In genomic region chrX:160426930-160427329, GRCm38 (mm10) we compare ENCODE assay signal across 19 mouse cellular contexts. TPM values are rescaled to one million over a fixed set of nuclear protein-coding genes. Genes with fewer than 3 reads are reported as not detected.
DNase-seq lines count a peak whose midpoint lies in the region; ATAC-seq and TF ChIP-seq lines count a peak whose summit lies in the region.
"Had no signal": no experiment of that assay in that cellular context is flagged by ENCODE, and none has a peak within 500 bp of the region (broad histone marks: within the 10 kb centered on the region; RNA-seq: fewer than 3 reads in every experiment).

No protein-coding gene starts in this region.

- no peaks in the 10 kb centered on the region for H3K36me3 ChIP-seq in heart, embryonic 11.5 days (ENCODE audit: control insufficient read depth, insufficient read depth, low read length)
- no peaks in the 10 kb centered on the region for H3K36me3 ChIP-seq in liver, postnatal 0 days (replicated peaks; ENCODE audit: insufficient read depth, low read length)
- no peaks in the 10 kb centered on the region for H3K36me3 ChIP-seq in hindbrain, embryonic 10.5 days
- H3K36me3 ChIP-seq: embryonic facial prominence, embryonic 12.5 days; forebrain, embryonic 15.5 days had no signal

- H3K27ac ChIP-seq in heart, embryonic 11.5 days (ENCODE audit: low read depth, low read length) = no peak overlapping the region
- peak overlapping the region; percentile 66 for H3K27ac ChIP-seq in liver, postnatal 0 days (ENCODE audit: low read depth)
- no peak overlapping the region for H3K27ac ChIP-seq in hindbrain, embryonic 10.5 days
- H3K27ac ChIP-seq: embryonic facial prominence, embryonic 12.5 days; forebrain, embryonic 15.5 days; hindbrain, embryonic 14.5 days had no signal

- no peaks in the 10 kb centered on the region for H3K9me3 ChIP-seq in heart, embryonic 11.5 days (replicated peaks; ENCODE audit: control insufficient read depth, low read length)
- no peaks in the 10 kb centered on the region for H3K9me3 ChIP-seq in liver, postnatal 0 days (ENCODE audit: low read length)
- no peaks in the 10 kb centered on the region for H3K9me3 ChIP-seq in hindbrain, embryonic 10.5 days
- H3K9me3 ChIP-seq: embryonic facial prominence, embryonic 12.5 days; forebrain, embryonic 15.5 days had no signal

- no peak overlapping the region for H3K4me2 ChIP-seq in heart, embryonic 11.5 days
- H3K4me2 ChIP-seq in liver, postnatal 0 days (ENCODE audit: low read depth, low read length) = no peak overlapping the region
- H3K4me2 ChIP-seq: embryonic facial prominence, embryonic 12.5 days; forebrain, embryonic 15.5 days; hindbrain, embryonic 14.5 days had no signal

- H3K4me1 ChIP-seq in heart, embryonic 11.5 days (ENCODE audit: control insufficient read depth, insufficient read depth, low read length) = no peaks in the 10 kb centered on the region
- H3K4me1 ChIP-seq in liver, postnatal 0 days (ENCODE audit: insufficient read depth) = no peaks in the 10 kb centered on the region
- 0 out of 2 replicates have a peak, but pooled peaks cover 4% of the 10 kb centered on the region for H3K4me1 ChIP-seq in hindbrain, embryonic 10.5 days (replicated peaks)
- H3K4me1 ChIP-seq: embryonic facial prominence, embryonic 12.5 days; forebrain, embryonic 15.5 days had no signal

- no peak for TF ChIP-seq EP300 in liver, postnatal 0 days (IDR thresholded peaks at IDR 0.05; ENCODE audit: low read depth)

- H3K4me3 ChIP-seq in heart, embryonic 11.5 days (ENCODE audit: low read depth, low read length) = no peak overlapping the region
- no peak overlapping the region for H3K4me3 ChIP-seq in liver, postnatal 0 days (ENCODE audit: low read depth, low read length)
- no peak overlapping the region for H3K4me3 ChIP-seq in hindbrain, embryonic 10.5 days
- H3K4me3 ChIP-seq: embryonic facial prominence, embryonic 12.5 days; forebrain, embryonic 15.5 days had no signal

- WGBS in heart, embryonic 11.5 days (ENCODE audit: insufficient replicate concordance) = 55% methylated on average over 1 of the region's 1 CpGs
- WGBS in liver, postnatal 0 days (ENCODE audit: insufficient replicate concordance) = 53% methylated on average over 1 of the region's 1 CpGs
- WGBS in hindbrain, embryonic 10.5 days = 84% methylated on average over 1 of the region's 1 CpGs

- H3K27me3 ChIP-seq in heart, embryonic 11.5 days (ENCODE audit: control insufficient read depth, insufficient read depth, low read length) = no peaks in the 10 kb centered on the region; the same call in 1 of the 2 replicates
- H3K27me3 ChIP-seq in liver, postnatal 0 days (ENCODE audit: insufficient read depth, low read length) = no peaks in the 10 kb centered on the region
- peaks cover 59% of the 10 kb centered on the region for H3K27me3 ChIP-seq in hindbrain, embryonic 10.5 days (ENCODE audit: insufficient read depth, poor library complexity, severe bottlenecking)
- H3K27me3 ChIP-seq: CH12.LX; forebrain, embryonic 15.5 days had no signal

- no peak for TF ChIP-seq CTCF in liver, postnatal 0 days (IDR thresholded peaks at IDR 0.05; ENCODE audit: low read depth)

- H3K9ac ChIP-seq in heart, embryonic 11.5 days (ENCODE audit: low read depth, low read length) = no peak overlapping the region
- no peak overlapping the region for H3K9ac ChIP-seq in liver, postnatal 0 days (replicated peaks)
- H3K9ac ChIP-seq: embryonic facial prominence, embryonic 12.5 days; forebrain, embryonic 15.5 days; hindbrain, embryonic 14.5 days had no signal

- intact Hi-C loops in heart, postnatal 10 days (cut with DNase I) = no loop called here

- DNase-seq in heart, postnatal 10 days = peak; percentile 7 to 14
- DNase-seq in liver, postnatal 0 days = no peak
- no peak for DNase-seq in liver
- peak; percentile 6 for DNase-seq in MEL-GATA-1-ER (ENCODE audit: extremely low read depth, low read depth)
- no peak for DNase-seq in hindbrain, embryonic 10.5 days (ENCODE audit: low spot score)
- DNase-seq in right cerebral cortex, adult 18-20 months = no peak
- DNase-seq: adrenal gland, postnatal 14 days; cerebellum, adult 11-12 months; cerebellum, adult 9-10 months; cerebellum, postnatal 25 days; gastrocnemius, postnatal 36 days; heart, postnatal 14 days had no signal

- ATAC-seq in heart, embryonic 11.5 days (replicated peaks; ENCODE audit: insufficient number of reproducible peaks, low FRiP score, low TSS enrichment) = no peak
- peak; percentile 26 for ATAC-seq in liver, postnatal 0 days
- peak; percentile 46; the same call in 1 of the 2 replicates for ATAC-seq in megakaryocyte progenitor cell, adult 5-6 weeks (replicated peaks; ENCODE audit: poor library complexity)
- ATAC-seq: forebrain, embryonic 15.5 days had no signal

RNA-seq across cellular contexts. Expression of gene Adgrg2, which starts 36.4 kb away (rescaled TPM):
- total RNA-seq in heart, postnatal 10 days (2021) = 1 to 10 TPM; 1.1 to 1.3 TPM
- polyA plus RNA-seq in heart, embryonic 11.5 days (2014; fragmentation: Nextera tagmentation; extraction: Ambion mirVana) = 0.45 and 0.54 TPM in 2 replicates
- polyA plus RNA-seq in liver, postnatal 0 days (2015; fragmentation: Nextera tagmentation; extraction: Ambion mirVana) = 2.9 and 3.8 TPM in 2 replicates
- total RNA-seq in megakaryocyte progenitor cell, adult 5-6 weeks (2015) = not detected in 2 replicates
- not detected in 2 replicates for total RNA-seq in megakaryocyte progenitor cell, adult 5-6 weeks (2017)
- polyA plus RNA-seq in hindbrain, embryonic 10.5 days (2016; fragmentation: Nextera tagmentation; extraction: Ambion mirVana) = 0.21 and 0.77 TPM in 2 replicates
- total RNA-seq: CH12.LX; hematopoietic stem cell, adult 5-6 weeks had no signal

Comparison
In these comparisons a context has a peak if more than half of its experiments do, and no peak if none do; other contexts are left out.
1. DNase-seq: peak in heart, postnatal 10 days (2 of 2) and MEL-GATA-1-ER (single experiment); none in liver, postnatal 0 days (single experiment), liver (single experiment), hindbrain, embryonic 10.5 days (single experiment) and right cerebral cortex, adult 18-20 months (single experiment).